Mouse (Mus musculus): Measurements from ENCODE around the gene Galnt5. TPM values are rescaled to one million over a fixed set of nuclear protein-coding genes. Genes with fewer than 3 reads are reported as not detected.

The Galnt5 gene
- polyA plus RNA-seq (2012; fragmentation: generic; extraction: Trizol) = not detected
- long read RNA-seq, experiment 1 = 0 reads
- long read RNA-seq, experiment 2 = 0 reads

DNA sequence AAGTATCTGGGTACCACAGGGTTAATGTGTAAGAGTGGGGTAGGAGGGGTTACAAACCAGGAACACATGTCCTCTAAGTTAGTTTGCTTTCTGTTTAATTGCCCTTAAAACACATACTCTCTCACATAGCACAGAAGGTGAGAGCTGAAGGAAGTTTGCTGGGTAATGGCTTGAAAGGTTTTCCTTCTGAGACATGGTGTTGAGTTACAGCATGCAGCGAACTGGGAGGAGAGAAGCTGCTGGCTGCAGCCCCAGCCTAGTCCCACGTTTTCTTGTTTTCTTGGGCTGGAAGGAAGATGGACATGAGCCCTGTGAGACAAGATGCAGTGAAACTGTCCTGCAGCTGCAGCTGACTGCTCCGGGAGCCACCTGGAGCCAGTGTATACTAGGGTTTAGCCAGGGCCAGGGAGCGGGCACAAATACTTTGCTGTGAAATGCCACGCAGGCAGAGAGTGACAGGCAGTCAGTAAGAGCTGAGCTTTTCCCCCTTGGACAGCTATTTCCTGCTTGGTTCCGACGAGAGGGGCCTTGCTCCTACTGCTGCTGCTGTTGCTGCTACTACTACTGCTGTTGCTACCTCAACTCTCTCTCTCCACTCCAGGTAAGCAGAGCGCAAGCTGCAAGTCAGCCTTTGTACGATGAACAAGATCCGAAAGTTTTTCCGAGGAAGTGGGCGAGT, at the start of gene Galnt5:
Galnt5 (plus strand) TSS at position 133 of the 679 bp plus-strand sequence.
- Histone ChIP-seq H3ac (ENCODE audit: control insufficient read depth, insufficient read length, low read depth) (no peak within 1 kb of the TSS), H3K79me2 (ENCODE audit: control insufficient read depth, insufficient read depth) (no peaks in the 10 kb centered on the region), H3K79me3 (ENCODE audit: low read depth) (no peaks in the 10 kb centered on the region), H3K36me3 (ENCODE audit: control insufficient read depth, insufficient read depth) (no peaks in the 10 kb centered on the region), H3K27me3 (ENCODE audit: control insufficient read depth, insufficient read depth, insufficient read length) (no peaks in the 10 kb centered on the region), H3K4me3 (ENCODE audit: insufficient read depth, poor library complexity, severe bottlenecking) (no peak within 1 kb of the TSS)
- no peak for TF ChIP-seq USF1 (IDR thresholded peaks at IDR 0.05; ENCODE audit: low read depth)
- TF ChIP-seq MAX (IDR thresholded peaks at IDR 0.05) = no peak
- no peak for TF ChIP-seq MYOD1 (IDR thresholded peaks at IDR 0.05; ENCODE audit: control insufficient read depth, insufficient read length, low read depth)
- no peak for TF ChIP-seq MYOG (IDR thresholded peaks at IDR 0.05; ENCODE audit: control insufficient read depth, extremely low read depth, insufficient read length)
- no peak for TF ChIP-seq FOSL1 (IDR thresholded peaks at IDR 0.05; ENCODE audit: insufficient read depth, low read length, poor library complexity, severe bottlenecking)
- TF ChIP-seq CEBPB (IDR thresholded peaks at IDR 0.05; ENCODE audit: low read depth) = no peak
- TF ChIP-seq CTCF (IDR thresholded peaks at IDR 0.05; ENCODE audit: control insufficient read depth, insufficient read depth, insufficient read length) = no peak

DNA sequence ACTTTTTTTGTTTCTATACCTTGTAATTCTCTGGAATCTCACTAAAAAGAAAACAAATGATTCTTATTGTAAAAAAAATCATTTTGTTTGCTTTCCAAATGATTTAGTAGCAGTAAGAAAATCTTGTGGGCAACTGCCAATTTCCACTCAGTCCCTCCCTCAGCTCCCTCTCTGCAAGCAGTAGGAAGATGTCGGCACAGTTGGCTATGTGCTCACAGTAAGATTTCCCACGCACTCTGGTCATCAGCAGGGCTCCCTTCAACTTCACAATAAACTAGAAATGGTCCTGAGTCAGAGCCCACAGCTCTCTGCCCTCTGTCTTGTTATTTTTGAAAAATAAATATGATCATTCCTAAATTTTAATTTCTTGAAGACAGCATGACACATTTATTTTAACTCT, 46.1 kb upstream of the Galnt5 start:
- TF ChIP-seq USF1 (IDR thresholded peaks at IDR 0.05; ENCODE audit: low read depth) = no peak
- no peak for TF ChIP-seq MYOD1 (IDR thresholded peaks at IDR 0.05; ENCODE audit: control insufficient read depth, insufficient read length, low read depth)
- no peak for TF ChIP-seq CTCF (IDR thresholded peaks at IDR 0.05; ENCODE audit: control insufficient read depth, insufficient read depth, insufficient read length)
- TF ChIP-seq MYOG (IDR thresholded peaks at IDR 0.05; ENCODE audit: control insufficient read depth, extremely low read depth, insufficient read length) = no peak
- TF ChIP-seq CEBPB (IDR thresholded peaks at IDR 0.05; ENCODE audit: low read depth) = no peak
- TF ChIP-seq MAX (IDR thresholded peaks at IDR 0.05) = no peak
- TF ChIP-seq FOSL1 (IDR thresholded peaks at IDR 0.05; ENCODE audit: insufficient read depth, low read length, poor library complexity, severe bottlenecking) = no peak
- no peak overlapping the region for H3K4me3 ChIP-seq (ENCODE audit: insufficient read depth, poor library complexity, severe bottlenecking)
- no peaks in the 10 kb centered on the region for H3K79me2 ChIP-seq (ENCODE audit: control insufficient read depth, insufficient read depth)
- no peak overlapping the region for H3ac ChIP-seq (ENCODE audit: control insufficient read depth, insufficient read length, low read depth)
- no peaks in the 10 kb centered on the region for H3K36me3 ChIP-seq (ENCODE audit: control insufficient read depth, insufficient read depth)
- H3K79me3 ChIP-seq (ENCODE audit: low read depth) = no peaks in the 10 kb centered on the region
- H3K27me3 ChIP-seq (ENCODE audit: control insufficient read depth, insufficient read depth, insufficient read length) = no peaks in the 10 kb centered on the region

DNA sequence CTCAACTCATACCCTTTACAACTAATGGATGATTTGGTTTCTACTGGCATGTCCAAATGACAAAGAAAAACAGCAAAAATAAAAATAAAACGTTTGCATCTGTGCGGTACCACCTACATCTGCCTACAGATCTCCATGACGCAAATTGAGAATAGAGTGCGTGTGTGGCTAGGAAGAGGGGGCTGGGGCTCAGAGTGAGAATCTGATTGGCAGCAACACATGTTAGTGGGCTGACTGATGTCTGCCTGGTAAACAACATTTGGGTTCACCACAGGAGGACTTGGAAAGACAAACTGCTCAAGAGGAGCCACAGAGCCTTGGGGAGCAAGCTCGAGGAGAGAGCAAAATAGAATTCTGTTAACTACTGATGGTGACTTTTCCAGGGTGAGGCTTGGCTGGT, 36.9 kb upstream of the Galnt5 start:
- H3ac ChIP-seq (ENCODE audit: control insufficient read depth, insufficient read length, low read depth) = no peak overlapping the region
- TF ChIP-seq MYOG (IDR thresholded peaks at IDR 0.05; ENCODE audit: control insufficient read depth, extremely low read depth, insufficient read length) = no peak
- H3K79me3 ChIP-seq (ENCODE audit: low read depth) = no peaks in the 10 kb centered on the region
- H3K79me2 ChIP-seq (ENCODE audit: control insufficient read depth, insufficient read depth) = no peaks in the 10 kb centered on the region
- H3K27me3 ChIP-seq (ENCODE audit: control insufficient read depth, insufficient read depth, insufficient read length) = no peaks in the 10 kb centered on the region
- no peaks in the 10 kb centered on the region for H3K36me3 ChIP-seq (ENCODE audit: control insufficient read depth, insufficient read depth)
- H3K4me3 ChIP-seq (ENCODE audit: insufficient read depth, poor library complexity, severe bottlenecking) = no peak overlapping the region

DNA sequence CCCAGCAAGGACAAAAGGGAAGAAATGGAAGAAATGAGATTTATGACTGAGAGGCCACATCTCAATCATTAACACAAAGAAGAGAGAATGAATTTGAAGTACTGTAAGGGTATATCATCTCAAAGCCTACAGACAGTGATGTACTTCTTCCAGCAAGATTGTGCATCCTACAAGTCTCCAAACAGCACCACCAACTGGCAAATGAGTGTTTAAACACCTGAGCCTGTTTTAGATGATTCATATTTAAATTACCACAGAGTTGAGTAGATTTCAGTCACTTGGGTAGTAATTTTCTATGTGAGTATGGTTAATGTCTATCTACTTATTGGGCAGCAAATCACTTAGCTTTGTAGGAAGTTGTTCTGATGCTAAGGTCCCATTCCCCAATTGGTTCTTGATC, 15.4 kb upstream of the Galnt5 start:
- H3K4me3 ChIP-seq (ENCODE audit: insufficient read depth, poor library complexity, severe bottlenecking) = no peak overlapping the region
- no peak for TF ChIP-seq CEBPB (IDR thresholded peaks at IDR 0.05; ENCODE audit: low read depth)
- TF ChIP-seq CTCF (IDR thresholded peaks at IDR 0.05; ENCODE audit: control insufficient read depth, insufficient read depth, insufficient read length) = no peak
- TF ChIP-seq USF1 (IDR thresholded peaks at IDR 0.05; ENCODE audit: low read depth) = no peak
- TF ChIP-seq MYOD1 (IDR thresholded peaks at IDR 0.05; ENCODE audit: control insufficient read depth, insufficient read length, low read depth) = no peak
- no peak for TF ChIP-seq MAX (IDR thresholded peaks at IDR 0.05)
- no peak for TF ChIP-seq MYOG (IDR thresholded peaks at IDR 0.05; ENCODE audit: control insufficient read depth, extremely low read depth, insufficient read length)
- no peak for TF ChIP-seq FOSL1 (IDR thresholded peaks at IDR 0.05; ENCODE audit: insufficient read depth, low read length, poor library complexity, severe bottlenecking)

DNA sequence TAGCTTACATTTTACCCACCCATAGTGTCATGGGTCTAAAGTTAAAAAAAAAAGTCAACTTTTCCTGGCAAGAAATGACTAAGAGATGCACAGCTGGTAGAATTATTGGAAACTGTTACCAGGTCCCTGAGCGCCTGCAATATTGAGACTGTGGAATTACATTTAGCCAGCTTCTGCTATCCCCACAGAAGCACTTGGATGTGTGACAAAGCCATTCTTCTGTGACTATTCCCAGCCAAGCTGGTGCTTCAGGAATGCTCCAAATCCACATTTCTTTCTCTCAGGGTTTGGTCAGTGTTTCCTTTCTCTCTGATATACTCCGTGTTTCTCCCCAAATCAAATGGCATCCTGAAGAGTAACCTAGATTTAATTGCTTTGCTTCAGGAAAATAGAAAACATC, 6.6 kb upstream of the Galnt5 start:
- TF ChIP-seq CTCF (IDR thresholded peaks at IDR 0.05; ENCODE audit: control insufficient read depth, insufficient read depth, insufficient read length) (no peak), CEBPB (IDR thresholded peaks at IDR 0.05; ENCODE audit: low read depth) (no peak), FOSL1 (IDR thresholded peaks at IDR 0.05; ENCODE audit: insufficient read depth, low read length, poor library complexity, severe bottlenecking) (no peak), MAX (IDR thresholded peaks at IDR 0.05) (no peak), MYOG (IDR thresholded peaks at IDR 0.05; ENCODE audit: control insufficient read depth, extremely low read depth, insufficient read length) (no peak), MYOD1 (IDR thresholded peaks at IDR 0.05; ENCODE audit: control insufficient read depth, insufficient read length, low read depth) (no peak), USF1 (IDR thresholded peaks at IDR 0.05; ENCODE audit: low read depth) (no peak)
- Histone ChIP-seq H3K4me3 (ENCODE audit: insufficient read depth, poor library complexity, severe bottlenecking) (no peak overlapping the region), H3K79me2 (ENCODE audit: control insufficient read depth, insufficient read depth) (no peaks in the 10 kb centered on the region), H3ac (ENCODE audit: control insufficient read depth, insufficient read length, low read depth) (no peak overlapping the region), H3K79me3 (ENCODE audit: low read depth) (no peaks in the 10 kb centered on the region), H3K36me3 (ENCODE audit: control insufficient read depth, insufficient read depth) (no peaks in the 10 kb centered on the region), H3K27me3 (ENCODE audit: control insufficient read depth, insufficient read depth, insufficient read length) (no peaks in the 10 kb centered on the region)

More for the DNA sequence above, 15.4 kb upstream of the Galnt5 start:
- Histone ChIP-seq H3K79me2 (ENCODE audit: control insufficient read depth, insufficient read depth) (no peaks in the 10 kb centered on the region), H3K27me3 (ENCODE audit: control insufficient read depth, insufficient read depth, insufficient read length) (no peaks in the 10 kb centered on the region), H3ac (ENCODE audit: control insufficient read depth, insufficient read length, low read depth) (no peak overlapping the region), H3K36me3 (ENCODE audit: control insufficient read depth, insufficient read depth) (no peaks in the 10 kb centered on the region), H3K79me3 (ENCODE audit: low read depth) (no peaks in the 10 kb centered on the region)

DNA sequence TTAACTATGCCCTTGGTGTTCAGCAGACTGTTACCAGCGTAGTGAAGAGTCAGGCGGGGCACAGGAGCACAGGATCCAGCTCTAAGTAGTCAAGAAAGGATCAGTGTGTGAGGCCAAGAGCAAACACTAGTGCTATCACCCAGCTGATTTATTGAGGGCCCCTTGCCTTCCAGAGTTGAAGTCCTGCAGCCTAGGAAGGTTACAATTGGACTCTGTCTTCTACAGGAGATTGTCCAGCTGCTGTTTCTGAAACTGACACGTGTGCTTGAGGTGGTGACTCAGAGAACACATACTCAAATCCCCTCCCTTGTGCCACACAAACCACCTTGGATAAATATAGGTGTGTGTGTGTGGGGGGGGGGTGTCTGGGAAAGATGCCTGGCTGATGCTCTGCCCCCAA, 3.8 kb downstream of the Galnt5 start:
- TF ChIP-seq MAX (IDR thresholded peaks at IDR 0.05) (no peak), MYOD1 (IDR thresholded peaks at IDR 0.05; ENCODE audit: control insufficient read depth, insufficient read length, low read depth) (no peak), MYOG (IDR thresholded peaks at IDR 0.05; ENCODE audit: control insufficient read depth, extremely low read depth, insufficient read length) (no peak), CTCF (IDR thresholded peaks at IDR 0.05; ENCODE audit: control insufficient read depth, insufficient read depth, insufficient read length) (no peak), FOSL1 (IDR thresholded peaks at IDR 0.05; ENCODE audit: insufficient read depth, low read length, poor library complexity, severe bottlenecking) (no peak), USF1 (IDR thresholded peaks at IDR 0.05; ENCODE audit: low read depth) (no peak), CEBPB (IDR thresholded peaks at IDR 0.05; ENCODE audit: low read depth) (no peak)
- Histone ChIP-seq H3K4me3 (ENCODE audit: insufficient read depth, poor library complexity, severe bottlenecking) (no peak overlapping the region), H3K79me3 (ENCODE audit: low read depth) (no peaks in the 10 kb centered on the region), H3K36me3 (ENCODE audit: control insufficient read depth, insufficient read depth) (no peaks in the 10 kb centered on the region), H3K79me2 (ENCODE audit: control insufficient read depth, insufficient read depth) (no peaks in the 10 kb centered on the region), H3K27me3 (ENCODE audit: control insufficient read depth, insufficient read depth, insufficient read length) (no peaks in the 10 kb centered on the region), H3ac (ENCODE audit: control insufficient read depth, insufficient read length, low read depth) (no peak overlapping the region)
